Mouse (Mus musculus): ENCODE measurements around the gene Mfsd9. TPM values are rescaled to one million over a fixed set of nuclear protein-coding genes. Genes with fewer than 3 reads are reported as not detected.

Gene Mfsd9
- polyA plus RNA-seq, 1 experiment = 1.2 TPM

GRCm38 (mm10) chr1:40789666-40790233 lies 737 bp downstream of the Mfsd9 start:
- H3K36me3 ChIP-seq (ENCODE audit: control insufficient read depth, insufficient read depth) = no peaks in the 10 kb centered on the region
- TF ChIP-seq CEBPB (IDR thresholded peaks at IDR 0.05; ENCODE audit: low read depth) (no peak), CTCF (IDR thresholded peaks at IDR 0.05; ENCODE audit: control insufficient read depth, insufficient read depth, insufficient read length) (no peak), USF1 (IDR thresholded peaks at IDR 0.05; ENCODE audit: low read depth) (no peak), MAX (IDR thresholded peaks at IDR 0.05) (no peak)
- H3K79me3 ChIP-seq (ENCODE audit: low read depth) = no peaks in the 10 kb centered on the region
- H3ac ChIP-seq (ENCODE audit: control insufficient read depth, insufficient read length, low read depth) = no peak overlapping the region
- no peaks in the 10 kb centered on the region for H3K79me2 ChIP-seq (ENCODE audit: control insufficient read depth, insufficient read depth)
- no peaks in the 10 kb centered on the region for H3K27me3 ChIP-seq (ENCODE audit: control insufficient read depth, insufficient read depth, insufficient read length)
- peak overlapping the region; percentile 34 for H3K4me3 ChIP-seq (ENCODE audit: insufficient read depth, poor library complexity, severe bottlenecking)

GRCm38 (mm10) chr1:40788956-40789355 lies 1.5 kb downstream of the Mfsd9 start:
- no peaks in the 10 kb centered on the region for H3K36me3 ChIP-seq (ENCODE audit: control insufficient read depth, insufficient read depth)
- TF ChIP-seq CEBPB (IDR thresholded peaks at IDR 0.05; ENCODE audit: low read depth) = no peak
- no peak for TF ChIP-seq CTCF (IDR thresholded peaks at IDR 0.05; ENCODE audit: control insufficient read depth, insufficient read depth, insufficient read length)
- TF ChIP-seq USF1 (IDR thresholded peaks at IDR 0.05; ENCODE audit: low read depth) = no peak
- no peak for TF ChIP-seq MYOD1 (IDR thresholded peaks at IDR 0.05; ENCODE audit: control insufficient read depth, insufficient read length, low read depth)
- no peak for TF ChIP-seq MYOG (IDR thresholded peaks at IDR 0.05; ENCODE audit: control insufficient read depth, extremely low read depth, insufficient read length)
- TF ChIP-seq FOSL1 (IDR thresholded peaks at IDR 0.05; ENCODE audit: insufficient read depth, low read length, poor library complexity, severe bottlenecking) = no peak
- no peak for TF ChIP-seq MAX (IDR thresholded peaks at IDR 0.05)
- no peaks in the 10 kb centered on the region for H3K79me2 ChIP-seq (ENCODE audit: control insufficient read depth, insufficient read depth)

GRCm38 (mm10) chr1:40785876-40786445 lies 4.5 kb downstream of the Mfsd9 start:
- TF ChIP-seq CTCF (IDR thresholded peaks at IDR 0.05; ENCODE audit: control insufficient read depth, insufficient read depth, insufficient read length) = no peak
- no peak for TF ChIP-seq MAX (IDR thresholded peaks at IDR 0.05)
- no peak for TF ChIP-seq FOSL1 (IDR thresholded peaks at IDR 0.05; ENCODE audit: insufficient read depth, low read length, poor library complexity, severe bottlenecking)
- TF ChIP-seq MYOD1 (IDR thresholded peaks at IDR 0.05; ENCODE audit: control insufficient read depth, insufficient read length, low read depth) = no peak
- TF ChIP-seq USF1 (IDR thresholded peaks at IDR 0.05; ENCODE audit: low read depth) = no peak
- TF ChIP-seq MYOG (IDR thresholded peaks at IDR 0.05; ENCODE audit: control insufficient read depth, extremely low read depth, insufficient read length) = no peak
- TF ChIP-seq CEBPB (IDR thresholded peaks at IDR 0.05; ENCODE audit: low read depth) = no peak

More at GRCm38 (mm10) chr1:40788956-40789355, 1.5 kb downstream of the Mfsd9 start:
- no peak overlapping the region for H3K4me3 ChIP-seq (ENCODE audit: insufficient read depth, poor library complexity, severe bottlenecking)
- no peak overlapping the region for H3ac ChIP-seq (ENCODE audit: control insufficient read depth, insufficient read length, low read depth)
- H3K79me3 ChIP-seq (ENCODE audit: low read depth) = no peaks in the 10 kb centered on the region
- H3K27me3 ChIP-seq (ENCODE audit: control insufficient read depth, insufficient read depth, insufficient read length) = no peaks in the 10 kb centered on the region

GRCm38 (mm10) chr1:40784306-40784705 lies 6.2 kb downstream of the Mfsd9 start:
- Histone ChIP-seq H3K27me3 (ENCODE audit: control insufficient read depth, insufficient read depth, insufficient read length) (no peaks in the 10 kb centered on the region), H3K79me2 (ENCODE audit: control insufficient read depth, insufficient read depth) (no peaks in the 10 kb centered on the region), H3K36me3 (ENCODE audit: control insufficient read depth, insufficient read depth) (peaks cover 3% of the 10 kb centered on the region), H3K4me3 (ENCODE audit: insufficient read depth, poor library complexity, severe bottlenecking) (no peak overlapping the region), H3K79me3 (ENCODE audit: low read depth) (no peaks in the 10 kb centered on the region), H3ac (ENCODE audit: control insufficient read depth, insufficient read length, low read depth) (no peak overlapping the region)
- no peak for TF ChIP-seq FOSL1 (IDR thresholded peaks at IDR 0.05; ENCODE audit: insufficient read depth, low read length, poor library complexity, severe bottlenecking)
- TF ChIP-seq CTCF (IDR thresholded peaks at IDR 0.05; ENCODE audit: control insufficient read depth, insufficient read depth, insufficient read length) = no peak
- no peak for TF ChIP-seq MYOG (IDR thresholded peaks at IDR 0.05; ENCODE audit: control insufficient read depth, extremely low read depth, insufficient read length)
- TF ChIP-seq USF1 (IDR thresholded peaks at IDR 0.05; ENCODE audit: low read depth) = no peak
- TF ChIP-seq CEBPB (IDR thresholded peaks at IDR 0.05; ENCODE audit: low read depth) = no peak
- no peak for TF ChIP-seq MAX (IDR thresholded peaks at IDR 0.05)
- no peak for TF ChIP-seq MYOD1 (IDR thresholded peaks at IDR 0.05; ENCODE audit: control insufficient read depth, insufficient read length, low read depth)

More at GRCm38 (mm10) chr1:40785876-40786445, 4.5 kb downstream of the Mfsd9 start:
- Histone ChIP-seq H3K79me2 (ENCODE audit: control insufficient read depth, insufficient read depth) (no peaks in the 10 kb centered on the region), H3K27me3 (ENCODE audit: control insufficient read depth, insufficient read depth, insufficient read length) (no peaks in the 10 kb centered on the region), H3K79me3 (ENCODE audit: low read depth) (no peaks in the 10 kb centered on the region), H3ac (ENCODE audit: control insufficient read depth, insufficient read length, low read depth) (no peak overlapping the region), H3K36me3 (ENCODE audit: control insufficient read depth, insufficient read depth) (peaks cover 3% of the 10 kb centered on the region), H3K4me3 (ENCODE audit: insufficient read depth, poor library complexity, severe bottlenecking) (no peak overlapping the region)

GRCm38 (mm10) chr1:40783450-40783849 lies 7.0 kb downstream of the Mfsd9 start:
- Histone ChIP-seq H3ac (ENCODE audit: control insufficient read depth, insufficient read length, low read depth) (no peak overlapping the region), H3K79me3 (ENCODE audit: low read depth) (no peaks in the 10 kb centered on the region), H3K4me3 (ENCODE audit: insufficient read depth, poor library complexity, severe bottlenecking) (no peak overlapping the region), H3K36me3 (ENCODE audit: control insufficient read depth, insufficient read depth) (peaks cover 3% of the 10 kb centered on the region), H3K79me2 (ENCODE audit: control insufficient read depth, insufficient read depth) (no peaks in the 10 kb centered on the region), H3K27me3 (ENCODE audit: control insufficient read depth, insufficient read depth, insufficient read length) (no peaks in the 10 kb centered on the region)
- no peak for TF ChIP-seq CEBPB (IDR thresholded peaks at IDR 0.05; ENCODE audit: low read depth)
- no peak for TF ChIP-seq CTCF (IDR thresholded peaks at IDR 0.05; ENCODE audit: control insufficient read depth, insufficient read depth, insufficient read length)
- no peak for TF ChIP-seq FOSL1 (IDR thresholded peaks at IDR 0.05; ENCODE audit: insufficient read depth, low read length, poor library complexity, severe bottlenecking)
- TF ChIP-seq MYOG (IDR thresholded peaks at IDR 0.05; ENCODE audit: control insufficient read depth, extremely low read depth, insufficient read length) = no peak
- TF ChIP-seq USF1 (IDR thresholded peaks at IDR 0.05; ENCODE audit: low read depth) = no peak
- TF ChIP-seq MAX (IDR thresholded peaks at IDR 0.05) = no peak
- TF ChIP-seq MYOD1 (IDR thresholded peaks at IDR 0.05; ENCODE audit: control insufficient read depth, insufficient read length, low read depth) = no peak
